Mouse (Mus musculus) kidney, adult 2 months (tissue): ENCODE results near the gene Papolb. TPM values are rescaled to one million over a fixed set of nuclear protein-coding genes. Genes with fewer than 3 reads are reported as not detected.

Experiments
- DNase-seq: peaks from one replicate; pipeline ENCODE4 v3.0.0; 2021
- H3K27ac ChIP-seq: fragments of 200-500 bp; 2 replicates; pipeline ENCODE4 v1.5.1; 2012; ENCODE audit warnings: low read depth, low read length, control low read depth, inconsistent platforms; ENCODE audit not compliant: insufficient read depth
- H3K27me3 ChIP-seq: fragments of 200-500 bp; replicated peaks from 2 replicates; pipeline ENCODE4 v1.6.1; 2012; ENCODE audit warnings: mild to moderate bottlenecking, moderate library complexity, low read length, inconsistent platforms; ENCODE audit not compliant: control insufficient read depth, insufficient read depth
- H3K36me3 ChIP-seq: fragments of 200-500 bp; 2 replicates; pipeline ENCODE4 v1.6.1; 2012; ENCODE audit warnings: mild to moderate bottlenecking, moderate library complexity, low read length, inconsistent platforms; ENCODE audit not compliant: control insufficient read depth, insufficient read depth
- H3K4me1 ChIP-seq: fragments of 200-500 bp; 2 replicates; pipeline ENCODE4 v1.6.1; 2011; ENCODE audit warnings: low read length; ENCODE audit not compliant: control insufficient read depth, insufficient read depth
- H3K4me3 ChIP-seq: fragments of 200-500 bp; 2 replicates; pipeline ENCODE4 v1.5.1; 2011; ENCODE audit warnings: mild to moderate bottlenecking, low read depth, low read length, control low read depth; ENCODE audit not compliant: insufficient read depth
- CTCF ChIP-seq: fragments of 200-500 bp; conservative IDR thresholded peaks from 2 replicates; pipeline ENCODE4 v1.5.1; 2011; ENCODE audit warnings: low read depth, mild to moderate bottlenecking, control low read depth, low read length, moderate library complexity, mixed read lengths; ENCODE audit not compliant: insufficient read depth, insufficient read length
- POLR2A ChIP-seq: fragments of 200-500 bp; IDR thresholded peaks from one replicate; pipeline ENCODE4 v1.6.1; 2011; ENCODE audit warnings: low read depth, low read length, control low read depth
- WGBS: fragments of 180-500 bp; shearing (Covaris S2); methylation state at CpG from one replicate; pipeline ENCODE4 v1.1.7; 2018; 5-methylcytosine and 5-hydroxymethylcytosine counted together
- polyA plus RNA-seq: library from polyadenylated mRNA; depleted of rRNA; stranded (reverse); fragments of >200 nt; gene quantifications from 2 replicates; pipeline ENCODE4 v1.2.3, GENCODE M21; 2012

Papolb gene
- polyA plus RNA-seq, 1 experiment = not detected

DNA sequence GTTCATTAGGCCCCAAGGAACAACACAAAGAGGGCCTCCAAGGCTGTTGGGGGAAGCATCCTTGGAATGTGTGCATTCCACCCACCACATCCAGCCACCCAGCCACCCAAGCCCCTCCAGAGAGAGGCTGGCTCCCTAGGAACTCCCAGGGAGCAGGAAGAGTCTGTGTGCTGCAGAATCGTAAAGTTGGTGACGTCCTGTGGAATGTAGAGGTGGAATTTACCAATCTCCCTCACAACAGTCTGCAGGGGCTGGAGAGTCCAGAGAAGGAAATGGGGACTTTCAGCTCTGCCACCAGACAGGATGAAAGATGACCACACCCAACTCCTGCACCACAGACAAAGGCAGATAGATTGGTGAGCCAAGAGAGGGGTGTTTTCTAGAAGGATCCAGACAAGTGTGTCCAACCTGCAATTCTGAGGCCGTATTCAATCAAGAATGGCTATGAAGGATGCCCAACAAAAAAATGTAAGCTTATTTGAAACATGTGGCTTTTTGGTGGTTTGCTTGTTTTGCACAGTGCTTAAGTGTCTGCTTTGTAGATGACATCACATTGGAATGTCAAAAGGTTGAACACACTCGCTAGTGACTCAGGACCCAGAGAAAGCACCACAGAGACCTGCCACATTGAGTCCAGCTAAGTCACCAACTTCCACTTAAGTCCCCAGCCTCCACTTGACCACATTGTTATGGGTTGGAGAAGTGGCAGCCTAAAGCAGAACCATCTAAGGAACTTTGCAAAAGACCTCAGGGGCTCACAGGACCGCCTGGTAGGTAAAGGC lies 15.3 kb upstream of the Papolb start:
- 59% methylated on average over 5 of the region's 5 CpGs for WGBS
- DNase-seq = no peak

DNA sequence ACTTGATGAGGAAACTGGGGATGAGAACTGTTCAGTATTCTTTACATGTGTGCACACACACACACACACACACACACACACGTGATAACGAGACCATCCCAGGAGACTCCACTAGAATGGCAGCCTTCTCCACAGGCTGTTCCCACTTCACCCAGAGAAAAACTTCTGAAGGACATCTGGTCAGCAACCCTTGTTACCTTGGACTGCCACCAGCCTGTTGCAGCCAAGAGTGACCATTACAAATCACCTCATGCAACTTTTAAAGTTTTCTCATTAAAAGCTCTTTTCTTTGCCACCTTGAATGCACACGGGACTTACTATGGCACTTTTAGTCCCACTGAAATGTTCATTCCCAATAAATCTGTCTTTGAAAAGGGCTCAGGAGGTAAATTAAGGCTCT lies 7.4 kb upstream of the Papolb start:
- no peaks in the 10 kb centered on the region for H3K36me3 ChIP-seq
- no peaks in the 10 kb centered on the region for H3K4me1 ChIP-seq
- H3K4me3 ChIP-seq = no peak overlapping the region
- H3K27me3 ChIP-seq = no peaks in the 10 kb centered on the region
- peak; percentile 27 for DNase-seq
- TF ChIP-seq POLR2A = no peak
- TF ChIP-seq CTCF = no peak
- 76% methylated on average over 3 of the region's 3 CpGs for WGBS
- H3K27ac ChIP-seq = no peak overlapping the region

More for the DNA sequence above, 15.3 kb upstream of the Papolb start:
- TF ChIP-seq CTCF = no peak
- no peak for TF ChIP-seq POLR2A
- Histone ChIP-seq H3K27me3 (no peaks in the 10 kb centered on the region), H3K4me3 (no peak overlapping the region), H3K4me1 (no peaks in the 10 kb centered on the region), H3K36me3 (no peaks in the 10 kb centered on the region), H3K27ac (no peak overlapping the region)

DNA sequence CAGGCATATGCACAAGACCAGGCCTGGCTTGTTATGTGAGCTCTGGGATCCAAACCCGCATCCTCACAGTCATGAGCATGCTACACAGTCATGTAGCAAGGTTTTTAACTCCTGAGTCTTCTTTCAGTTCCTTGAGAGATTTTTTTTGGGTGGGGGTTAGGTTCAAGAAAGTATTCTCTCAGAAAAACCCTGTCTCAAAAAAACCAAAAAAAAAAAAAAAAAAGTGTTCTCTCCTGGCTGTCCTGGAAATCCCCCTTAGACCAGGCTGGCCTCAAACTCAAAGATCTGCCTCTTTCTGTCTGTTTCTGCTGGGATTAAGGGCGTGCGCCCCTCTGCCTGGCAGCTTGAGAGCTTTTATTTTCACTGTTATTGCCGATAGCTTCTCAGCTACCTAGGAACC lies 5.5 kb upstream of the Papolb start:
- Histone ChIP-seq H3K4me1 (no peaks in the 10 kb centered on the region), H3K36me3 (no peaks in the 10 kb centered on the region), H3K27me3 (no peaks in the 10 kb centered on the region), H3K4me3 (no peak overlapping the region), H3K27ac (no peak overlapping the region)
- WGBS = 89% methylated on average over 4 of the region's 4 CpGs
- DNase-seq = no peak
- TF ChIP-seq CTCF (no peak), POLR2A (no peak)

DNA sequence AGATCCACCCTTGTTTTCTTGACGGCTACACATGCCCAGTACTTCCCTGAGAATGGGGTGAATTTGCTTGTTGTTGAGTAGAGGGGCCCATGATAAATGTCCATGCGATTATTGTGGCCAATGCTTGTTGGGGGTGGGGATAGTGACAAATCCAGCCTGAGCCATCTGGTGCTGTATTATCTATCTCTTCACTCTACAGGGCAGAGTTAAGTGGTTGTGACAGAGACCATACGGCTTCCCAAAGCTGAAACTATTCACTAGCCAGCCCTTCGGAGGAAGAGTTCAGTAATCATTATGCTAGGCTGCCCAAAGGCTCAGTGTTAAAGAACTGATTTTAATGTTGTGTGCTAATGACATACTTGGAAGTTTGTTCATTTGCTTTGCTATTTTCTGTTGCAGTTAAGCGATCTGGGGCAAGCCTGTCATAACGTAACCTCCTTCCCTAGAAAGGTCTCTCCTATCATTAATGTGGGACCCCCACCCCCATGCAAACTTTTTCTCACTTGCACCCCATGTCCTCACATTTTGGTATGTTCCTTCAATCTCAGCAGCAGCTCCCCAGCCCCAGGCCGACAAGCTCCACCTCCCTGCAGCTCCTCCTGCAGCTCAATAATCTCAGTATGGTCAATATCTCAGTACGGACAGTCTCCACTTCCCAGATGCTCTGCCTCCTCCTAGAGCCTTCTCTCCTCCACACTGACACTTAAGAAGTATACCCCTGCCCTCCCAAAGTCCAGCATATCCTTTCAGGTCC lies 5.0 kb downstream of the Papolb start:
- H3K4me1 ChIP-seq = no peaks in the 10 kb centered on the region
- no peak overlapping the region for H3K4me3 ChIP-seq
- no peak overlapping the region for H3K27ac ChIP-seq
- WGBS = 61% methylated on average over 8 of the region's 8 CpGs
- no peak for DNase-seq
- no peak for TF ChIP-seq CTCF
- TF ChIP-seq POLR2A = no peak
- H3K36me3 ChIP-seq = no peaks in the 10 kb centered on the region
- no peaks in the 10 kb centered on the region; the same call in 1 of the 2 replicates for H3K27me3 ChIP-seq

DNA sequence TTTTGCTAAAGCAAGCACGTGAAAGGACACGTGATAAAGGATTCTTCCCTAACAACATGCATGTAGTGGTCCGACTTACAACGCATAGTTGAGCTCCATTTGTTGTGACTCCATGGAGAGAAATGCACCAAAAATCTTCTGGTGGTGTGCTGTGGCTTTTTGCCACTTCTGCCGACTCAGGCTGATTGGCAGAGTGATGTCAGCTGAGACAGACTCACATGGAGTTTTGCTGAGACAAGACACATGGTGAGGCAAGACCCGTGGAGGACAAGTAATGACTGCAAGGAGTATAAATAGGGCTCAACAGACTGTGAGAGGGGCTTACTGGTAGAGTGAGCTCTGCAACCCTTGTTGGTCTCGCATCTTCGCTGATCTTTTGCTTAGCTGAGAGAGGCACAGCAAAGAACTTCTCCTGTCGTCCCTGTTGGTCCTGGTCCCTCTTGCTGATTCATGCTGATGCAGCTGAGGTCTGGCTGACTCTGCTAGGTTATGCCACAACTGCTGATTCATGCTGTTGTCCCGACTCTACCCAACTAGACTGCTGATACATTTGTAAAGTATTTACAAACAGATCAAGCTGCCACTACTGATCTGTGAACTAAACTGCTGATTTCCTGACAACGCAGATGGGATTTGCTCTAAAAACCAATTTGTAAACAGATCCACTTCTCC lies 8.5 kb downstream of the Papolb start:
- no peaks in the 10 kb centered on the region for H3K4me1 ChIP-seq
- H3K4me3 ChIP-seq = no peak overlapping the region
- no peak for DNase-seq
- TF ChIP-seq CTCF (no peak), POLR2A (no peak)
- H3K27me3 ChIP-seq = no peaks in the 10 kb centered on the region
- no peak overlapping the region for H3K27ac ChIP-seq
- WGBS = 85% methylated on average over 11 of the region's 11 CpGs
- no peaks in the 10 kb centered on the region for H3K36me3 ChIP-seq

DNA sequence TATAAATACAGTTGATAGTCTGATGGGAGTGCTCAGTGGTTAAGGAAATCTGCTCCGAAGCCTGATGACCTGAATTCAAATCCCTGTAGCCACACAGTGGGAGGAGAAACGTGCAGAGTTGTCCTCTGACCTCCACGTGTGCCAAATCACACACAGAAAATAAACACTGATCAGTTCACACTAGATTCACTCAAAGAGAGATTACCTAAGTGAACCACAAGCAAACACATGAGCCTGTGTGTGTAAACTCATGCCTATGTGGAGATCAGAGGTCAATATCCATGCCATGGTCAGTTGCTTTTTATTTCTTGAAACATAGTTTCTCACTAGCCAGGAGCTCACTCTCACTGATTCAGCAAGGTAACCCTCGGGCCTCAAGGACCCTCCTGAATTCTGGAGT lies 9.5 kb downstream of the Papolb start:
- no peaks in the 10 kb centered on the region for H3K36me3 ChIP-seq
- no peak for DNase-seq
- H3K4me3 ChIP-seq = no peak overlapping the region
- no peaks in the 10 kb centered on the region for H3K27me3 ChIP-seq
- 73% methylated on average over 4 of the region's 4 CpGs for WGBS
- TF ChIP-seq POLR2A (no peak), CTCF (no peak)
- H3K4me1 ChIP-seq = no peaks in the 10 kb centered on the region
- H3K27ac ChIP-seq = no peak overlapping the region

DNA sequence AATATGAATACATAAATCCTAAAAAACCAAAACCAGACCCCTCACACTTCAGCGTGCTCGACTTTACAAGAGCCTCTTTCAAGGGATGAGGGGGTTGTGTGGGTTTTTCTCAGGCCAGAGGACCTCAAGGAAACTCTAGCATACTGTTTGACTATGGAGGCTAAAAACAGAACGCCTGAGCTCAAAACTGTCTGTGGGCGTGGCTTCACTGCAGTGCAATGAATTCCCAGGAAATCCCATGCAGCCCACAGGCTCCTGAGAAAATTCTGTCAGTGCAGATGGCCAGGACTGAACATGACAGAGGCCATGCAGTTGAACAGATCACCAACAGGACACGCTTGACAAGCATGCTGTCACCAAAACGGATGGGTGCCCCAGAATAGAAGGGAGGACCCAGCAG lies 10.9 kb downstream of the Papolb start:
- TF ChIP-seq CTCF (no peak), POLR2A (no peak)
- H3K4me1 ChIP-seq = no peaks in the 10 kb centered on the region
- H3K36me3 ChIP-seq = no peaks in the 10 kb centered on the region
- H3K27ac ChIP-seq = no peak overlapping the region
- 54% methylated on average over 6 of the region's 6 CpGs for WGBS
- no peaks in the 10 kb centered on the region for H3K27me3 ChIP-seq
- no peak overlapping the region for H3K4me3 ChIP-seq
- no peak for DNase-seq
